Mouse (Mus musculus): Measurements from ENCODE around the gene Trcg1. TPM values are rescaled to one million over a fixed set of nuclear protein-coding genes. Genes with fewer than 3 reads are reported as not detected.

The Trcg1 gene
- polyA plus RNA-seq, 1 experiment from 2014 or later, result not detected

- Histone ChIP-seq H3K36me3 (ENCODE audit: control insufficient read depth, insufficient read depth) (peaks cover 22% of the 10 kb centered on the region), H3K9me3 (ENCODE audit: control insufficient read depth) (no peaks in the 10 kb centered on the region), H3K4me2 (replicated peaks; ENCODE audit: low read depth) (no peak overlapping the region), H3K9ac (ENCODE audit: low read depth, low read length) (no peak overlapping the region), H3K27me3 (replicated peaks; ENCODE audit: control insufficient read depth, insufficient read depth, low read length) (no peaks in the 10 kb centered on the region), H3K4me1 (replicated peaks; ENCODE audit: control insufficient read depth, insufficient read depth, low read length) (no peaks in the 10 kb centered on the region; the same call in 1 of the 2 replicates), H3K4me3 (ENCODE audit: low read depth, low read length) (no peak overlapping the region), H3K27ac (ENCODE audit: low read depth, low read length) (no peak overlapping the region)
- no peak for ATAC-seq
- TF ChIP-seq CTCF (IDR thresholded peaks at IDR 0.05; ENCODE audit: low read depth), result no peak
- 45% methylated on average over 7 of the region's 7 CpGs for WGBS
Measured at GRCm38 (mm10) chr9:57248030-57248942, 11.9 kb downstream of the Trcg1 start.

- Histone ChIP-seq H3K9ac (ENCODE audit: low read depth, low read length) (no peak overlapping the region), H3K9me3 (ENCODE audit: control insufficient read depth) (no peaks in the 10 kb centered on the region), H3K4me1 (replicated peaks; ENCODE audit: control insufficient read depth, insufficient read depth, low read length) (no peaks in the 10 kb centered on the region; the same call in 1 of the 2 replicates), H3K4me2 (replicated peaks; ENCODE audit: low read depth) (no peak overlapping the region), H3K36me3 (ENCODE audit: control insufficient read depth, insufficient read depth) (peaks cover 39% of the 10 kb centered on the region), H3K27me3 (replicated peaks; ENCODE audit: control insufficient read depth, insufficient read depth, low read length) (no peaks in the 10 kb centered on the region), H3K4me3 (ENCODE audit: low read depth, low read length) (no peak overlapping the region), H3K27ac (ENCODE audit: low read depth, low read length) (no peak overlapping the region)
- ATAC-seq, result no peak
- WGBS, result 89% methylated on average over 4 of the region's 4 CpGs
- TF ChIP-seq CTCF (IDR thresholded peaks at IDR 0.05; ENCODE audit: low read depth), result no peak
Measured at GRCm38 (mm10) chr9:57250026-57250425, 13.7 kb downstream of the Trcg1 start.

GRCm38 (mm10) chr9:57251139-57251538, 14.8 kb downstream of the Trcg1 start:
- H3K36me3 ChIP-seq (ENCODE audit: control insufficient read depth, insufficient read depth), result peaks cover 50% of the 10 kb centered on the region
- WGBS, result 87% methylated on average over 2 of the region's 2 CpGs
- ATAC-seq, result no peak
- no peak overlapping the region for H3K9ac ChIP-seq (ENCODE audit: low read depth, low read length)
- H3K4me1 ChIP-seq (replicated peaks; ENCODE audit: control insufficient read depth, insufficient read depth, low read length), result no peaks in the 10 kb centered on the region; the same call in 1 of the 2 replicates
- H3K27ac ChIP-seq (ENCODE audit: low read depth, low read length), result no peak overlapping the region
- H3K27me3 ChIP-seq (replicated peaks; ENCODE audit: control insufficient read depth, insufficient read depth, low read length), result no peaks in the 10 kb centered on the region
- H3K4me3 ChIP-seq (ENCODE audit: low read depth, low read length), result no peak overlapping the region
- H3K4me2 ChIP-seq (replicated peaks; ENCODE audit: low read depth), result no peak overlapping the region
- no peak for TF ChIP-seq CTCF (IDR thresholded peaks at IDR 0.05; ENCODE audit: low read depth)
- no peaks in the 10 kb centered on the region for H3K9me3 ChIP-seq (ENCODE audit: control insufficient read depth)

- no peaks in the 10 kb centered on the region for H3K27me3 ChIP-seq (replicated peaks; ENCODE audit: control insufficient read depth, insufficient read depth, low read length)
- 77% methylated on average over 7 of the region's 7 CpGs for WGBS
- no peaks in the 10 kb centered on the region for H3K9me3 ChIP-seq (ENCODE audit: control insufficient read depth)
- H3K9ac ChIP-seq (ENCODE audit: low read depth, low read length), result no peak overlapping the region
- TF ChIP-seq CTCF (IDR thresholded peaks at IDR 0.05; ENCODE audit: low read depth), result no peak
- H3K36me3 ChIP-seq (ENCODE audit: control insufficient read depth, insufficient read depth), result peaks cover 78% of the 10 kb centered on the region
- H3K4me2 ChIP-seq (replicated peaks; ENCODE audit: low read depth), result no peak overlapping the region
- H3K27ac ChIP-seq (ENCODE audit: low read depth, low read length), result no peak overlapping the region
- no peak for ATAC-seq
- H3K4me3 ChIP-seq (ENCODE audit: low read depth, low read length), result no peak overlapping the region
- no peaks in the 10 kb centered on the region for H3K4me1 ChIP-seq (replicated peaks; ENCODE audit: control insufficient read depth, insufficient read depth, low read length)
Measured at GRCm38 (mm10) chr9:57254061-57254460, 17.7 kb downstream of the Trcg1 start.

DNA sequence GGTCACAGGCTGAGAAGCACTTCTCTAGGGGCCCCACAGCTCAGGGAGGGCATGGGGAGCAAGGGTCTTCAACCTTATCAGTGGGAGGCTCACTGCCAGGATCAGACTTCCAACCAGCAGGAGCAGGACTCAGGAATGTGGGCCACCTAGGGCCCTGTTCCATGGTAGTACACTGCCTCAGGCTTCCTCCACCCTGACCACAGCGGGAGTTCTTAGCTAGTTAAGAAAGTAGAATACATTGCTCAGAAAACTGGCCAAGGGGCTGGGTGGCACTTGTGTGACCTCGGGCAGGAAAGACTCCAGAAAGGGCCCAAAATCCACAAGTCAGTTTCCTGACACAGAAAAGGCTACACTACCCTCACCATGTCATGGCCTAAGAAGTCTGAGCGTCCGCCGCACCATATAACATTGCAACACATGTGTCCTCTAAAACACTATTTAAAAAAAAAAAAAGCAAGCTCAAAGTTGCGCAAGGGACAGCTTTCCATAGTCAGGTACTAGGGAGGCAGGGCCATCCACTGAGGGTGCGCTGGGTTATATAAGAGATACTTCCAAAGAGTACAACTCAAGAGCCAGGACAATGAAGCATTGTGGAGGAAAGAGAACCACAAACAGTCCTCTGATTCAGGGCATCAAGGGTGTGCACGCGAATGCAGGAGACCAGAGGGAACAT, 18.6 kb downstream of the Trcg1 start:
- H3K4me1 ChIP-seq (replicated peaks; ENCODE audit: control insufficient read depth, insufficient read depth, low read length), result no peaks in the 10 kb centered on the region
- no peaks in the 10 kb centered on the region for H3K27me3 ChIP-seq (replicated peaks; ENCODE audit: control insufficient read depth, insufficient read depth, low read length)
- 65% methylated on average over 9 of the region's 9 CpGs for WGBS
- no peak overlapping the region for H3K4me2 ChIP-seq (replicated peaks; ENCODE audit: low read depth)
- no peak overlapping the region for H3K9ac ChIP-seq (ENCODE audit: low read depth, low read length)
- H3K4me3 ChIP-seq (ENCODE audit: low read depth, low read length), result no peak overlapping the region
- TF ChIP-seq CTCF (IDR thresholded peaks at IDR 0.05; ENCODE audit: low read depth), result no peak
- peaks cover 78% of the 10 kb centered on the region for H3K36me3 ChIP-seq (ENCODE audit: control insufficient read depth, insufficient read depth)
- H3K9me3 ChIP-seq (ENCODE audit: control insufficient read depth), result no peaks in the 10 kb centered on the region
- ATAC-seq, result peak; percentile 16; the same call in 1 of the 2 replicates
- H3K27ac ChIP-seq (ENCODE audit: low read depth, low read length), result no peak overlapping the region

DNA sequence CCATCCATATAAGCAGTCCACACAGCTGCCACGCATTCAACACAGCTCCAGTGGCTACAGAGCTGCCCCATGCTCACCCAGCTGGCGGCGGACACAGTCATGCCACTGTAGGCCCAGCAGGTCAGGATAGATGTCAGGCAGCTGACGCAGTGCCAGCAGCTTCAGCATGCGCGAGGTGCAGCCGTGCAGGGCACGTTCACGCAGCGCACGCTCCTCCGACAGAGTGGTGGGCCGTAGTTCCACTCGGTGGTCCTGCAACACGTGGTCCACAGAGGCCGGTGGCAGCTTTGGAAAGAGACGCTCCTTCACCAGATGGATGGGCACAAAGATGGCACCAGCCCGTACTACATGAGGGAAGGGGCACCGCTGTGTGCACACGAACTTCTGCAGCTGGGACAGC, 20.0 kb downstream of the Trcg1 start:
- H3K36me3 ChIP-seq (ENCODE audit: control insufficient read depth, insufficient read depth), result peaks cover 74% of the 10 kb centered on the region

More for the DNA sequence above, 20.0 kb downstream of the Trcg1 start:
- Histone ChIP-seq H3K4me3 (ENCODE audit: low read depth, low read length) (no peak overlapping the region), H3K9ac (ENCODE audit: low read depth, low read length) (no peak overlapping the region), H3K4me1 (replicated peaks; ENCODE audit: control insufficient read depth, insufficient read depth, low read length) (peaks cover 7% of the 10 kb centered on the region; the same call in 1 of the 2 replicates), H3K4me2 (replicated peaks; ENCODE audit: low read depth) (no peak overlapping the region), H3K9me3 (ENCODE audit: control insufficient read depth) (no peaks in the 10 kb centered on the region), H3K27me3 (replicated peaks; ENCODE audit: control insufficient read depth, insufficient read depth, low read length) (no peaks in the 10 kb centered on the region), H3K27ac (ENCODE audit: low read depth, low read length) (no peak overlapping the region)
- 92% methylated on average over 20 of the region's 20 CpGs for WGBS
- ATAC-seq, result no peak
- TF ChIP-seq CTCF (IDR thresholded peaks at IDR 0.05; ENCODE audit: low read depth), result no peak
